Comparison of ENCODE assay signal across 8 mouse cellular contexts in the genomic region with DNA sequence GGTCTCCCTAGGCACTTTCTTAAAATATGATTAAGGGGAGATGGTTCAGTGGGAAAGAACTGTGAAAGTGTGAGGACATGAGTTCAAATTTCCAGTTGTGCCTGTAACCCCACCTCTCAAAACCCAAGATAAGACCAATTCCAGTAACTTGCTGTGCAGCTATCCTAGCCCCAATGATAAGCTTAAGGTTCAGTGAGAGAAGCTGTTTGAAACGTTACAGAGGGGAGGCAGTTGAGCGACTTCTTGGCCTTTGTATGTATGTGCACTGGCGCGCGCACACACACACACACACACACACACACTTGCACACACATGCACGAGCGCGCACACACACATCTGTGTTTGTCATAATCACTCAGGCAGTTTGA. TPM values are rescaled to one million over a fixed set of nuclear protein-coding genes. Genes with fewer than 3 reads are reported as not detected.
DNase-seq lines count a peak whose midpoint lies in the region; ATAC-seq lines count a peak whose summit lies in the region.

No protein-coding gene starts in this region.

- H3K36me3 ChIP-seq in kidney, embryonic 15.5 days: no peaks in the 10 kb centered on the region
- H3K36me3 ChIP-seq in forebrain, embryonic 10.5 days (replicated peaks): peaks cover 2% of the 10 kb centered on the region
- 0 out of 2 replicates have a peak, but pooled peaks cover 2% of the 10 kb centered on the region for H3K36me3 ChIP-seq in limb, embryonic 12.5 days
- H3K36me3 ChIP-seq in neural tube, embryonic 13.5 days: no peaks in the 10 kb centered on the region

- ATAC-seq in kidney, embryonic 15.5 days (replicated peaks; ENCODE audit: low FRiP score): no peak
- no peak for ATAC-seq in limb, embryonic 12.5 days (ENCODE audit: insufficient number of reproducible peaks, insufficient read depth, low FRiP score, low TSS enrichment, low read depth)
- no peak for ATAC-seq in neural tube, embryonic 13.5 days (ENCODE audit: low read depth)

- no peak overlapping the region for H3K9ac ChIP-seq in kidney, embryonic 15.5 days
- H3K9ac ChIP-seq in limb, embryonic 12.5 days (replicated peaks): no peak overlapping the region
- H3K9ac ChIP-seq in neural tube, embryonic 13.5 days: no peak overlapping the region

- peak overlapping the region; percentile 31 for H3K4me3 ChIP-seq in kidney, embryonic 15.5 days (replicated peaks)
- peak overlapping the region; percentile 81 for H3K4me3 ChIP-seq in forebrain, embryonic 10.5 days
- H3K4me3 ChIP-seq in limb, embryonic 12.5 days (replicated peaks): peak overlapping the region; percentile 19; the same call in 1 of the 2 replicates
- peak overlapping the region; percentile 17; the same call in 1 of the 2 replicates for H3K4me3 ChIP-seq in neural tube, embryonic 13.5 days

- DNase-seq in kidney, adult 9 months: no peak
- DNase-seq in forebrain, embryonic 10.5 days (ENCODE audit: extremely low spot score, low spot score): no peak
- DNase-seq in spleen, postnatal 36 days (ENCODE audit: low spot score in 2 of 2): no peak
- DNase-seq in left cerebral cortex, adult 8-10 months (ENCODE audit: low spot score in 2 of 2): no peak
- DNase-seq in thymus, postnatal 14 days: no peak

- H3K9me3 ChIP-seq in kidney, embryonic 15.5 days (replicated peaks): no peaks in the 10 kb centered on the region
- no peaks in the 10 kb centered on the region for H3K9me3 ChIP-seq in forebrain, embryonic 10.5 days
- no peaks in the 10 kb centered on the region for H3K9me3 ChIP-seq in limb, embryonic 12.5 days
- H3K9me3 ChIP-seq in neural tube, embryonic 13.5 days: no peaks in the 10 kb centered on the region

- H3K27ac ChIP-seq in kidney, embryonic 15.5 days: no peak overlapping the region
- H3K27ac ChIP-seq in forebrain, embryonic 10.5 days: peak overlapping the region; percentile 51
- H3K27ac ChIP-seq in limb, embryonic 12.5 days: no peak overlapping the region
- no peak overlapping the region for H3K27ac ChIP-seq in neural tube, embryonic 13.5 days (replicated peaks)

- WGBS in kidney, embryonic 15.5 days: 79% methylated on average over 8 of the region's 8 CpGs
- 82% methylated on average over 8 of the region's 8 CpGs for WGBS in forebrain, embryonic 10.5 days
- WGBS in limb, embryonic 12.5 days: 72% methylated on average over 8 of the region's 8 CpGs
- 78% methylated on average over 8 of the region's 8 CpGs for WGBS in neural tube, embryonic 13.5 days

- H3K4me1 ChIP-seq in kidney, embryonic 15.5 days: peaks cover 37% of the 10 kb centered on the region
- peaks cover 39% of the 10 kb centered on the region for H3K4me1 ChIP-seq in forebrain, embryonic 10.5 days
- H3K4me1 ChIP-seq in limb, embryonic 12.5 days (replicated peaks): peaks cover 31% of the 10 kb centered on the region
- peaks cover 42% of the 10 kb centered on the region for H3K4me1 ChIP-seq in neural tube, embryonic 13.5 days (replicated peaks)

- no peaks in the 10 kb centered on the region for H3K27me3 ChIP-seq in kidney, embryonic 15.5 days
- no peaks in the 10 kb centered on the region for H3K27me3 ChIP-seq in forebrain, embryonic 10.5 days (ENCODE audit: poor library complexity, severe bottlenecking)
- no peaks in the 10 kb centered on the region for H3K27me3 ChIP-seq in limb, embryonic 12.5 days
- H3K27me3 ChIP-seq in neural tube, embryonic 13.5 days: no peaks in the 10 kb centered on the region; the same call in 1 of the 2 replicates

- H3K4me2 ChIP-seq in kidney, embryonic 15.5 days: peak overlapping the region; percentile 56
- peak overlapping the region; percentile 48 for H3K4me2 ChIP-seq in limb, embryonic 12.5 days
- H3K4me2 ChIP-seq in neural tube, embryonic 13.5 days: peak overlapping the region; percentile 49

RNA-seq across cellular contexts. Expression of a gene that starts 0.8 kb away (rescaled TPM):
- 15.9 and 16.1 TPM in 2 replicates for polyA plus RNA-seq in kidney, embryonic 15.5 days (2015; fragmentation: Nextera tagmentation; extraction: Ambion mirVana)
- 6.1 and 7.6 TPM in 2 replicates for polyA plus RNA-seq in forebrain, embryonic 10.5 days (2016; fragmentation: Nextera tagmentation; extraction: Ambion mirVana)
- 18.5 and 49.7 TPM in 2 replicates for polyA plus RNA-seq in limb, embryonic 12.5 days (2016; fragmentation: Nextera tagmentation; extraction: Ambion mirVana)
- polyA plus RNA-seq in neural tube, embryonic 13.5 days (2015; fragmentation: Nextera tagmentation; extraction: Ambion mirVana): 20.5 and 35.0 TPM in 2 replicates
- total RNA-seq in left cerebral cortex, adult 8-10 months (2022): 10 to 100 TPM; 82.0 to 85.9 (median 83.8) TPM

Comparison
In these comparisons a context has a peak if more than half of its experiments do, and no peak if none do; other contexts are left out.
1. H3K4me3 ChIP-seq: peak in every context shown above with its lines; median percentile 81 in forebrain, embryonic 10.5 days; 31 in kidney, embryonic 15.5 days; 19 in limb, embryonic 12.5 days; 17 in neural tube, embryonic 13.5 days.